Mouse (Mus musculus) neural tube, embryonic 12.5 days (tissue): ENCODE measurements around the gene Nsd2. TPM values are rescaled to one million over a fixed set of nuclear protein-coding genes. Genes with fewer than 3 reads are reported as not detected.
"Not testable (repeated sequence)": the region's sequence is repeated elsewhere in the genome, so short reads cannot be mapped to it uniquely, and the experiment has no call there.

Experiments
- ATAC-seq: fragments of 200-750 bp; cut with Nextera tagmentation; 2 replicates; pipeline ENCODE4 v1.8.0; 2017; ENCODE audit warnings: low read depth, mild to moderate bottlenecking, moderate TSS enrichment, moderate library complexity; ENCODE audit not compliant: low FRiP score
- H3K27ac ChIP-seq: fragments of 300-500 bp; sonication (generic); 2 replicates; pipeline ENCODE4 v1.5.1; 2016
- H3K27me3 ChIP-seq: fragments of 300-500 bp; sonication (generic); replicated peaks from 2 replicates; pipeline ENCODE4 v1.6.1; 2016; ENCODE audit warnings: mild to moderate bottlenecking
- H3K36me3 ChIP-seq: fragments of 300-500 bp; sonication (generic); 2 replicates; pipeline ENCODE4 v1.6.1; 2016; ENCODE audit warnings: mild to moderate bottlenecking
- H3K4me1 ChIP-seq: fragments of 300-500 bp; sonication (generic); 2 replicates; pipeline ENCODE4 v1.6.1; 2016
- H3K4me2 ChIP-seq: fragments of 300-500 bp; sonication (generic); replicated peaks from 2 replicates; pipeline ENCODE4 v1.6.1; 2016; ENCODE audit warnings: mild to moderate bottlenecking
- H3K4me3 ChIP-seq: fragments of 300-500 bp; sonication (generic); 2 replicates; pipeline ENCODE4 v1.5.1; 2016
- H3K9ac ChIP-seq: fragments of 300-500 bp; sonication (generic); 2 replicates; pipeline ENCODE4 v1.6.1; 2016; ENCODE audit warnings: mild to moderate bottlenecking
- H3K9me3 ChIP-seq: fragments of 300-500 bp; sonication (generic); 2 replicates; pipeline ENCODE4 v1.6.1; 2016; ENCODE audit warnings: mild to moderate bottlenecking
- WGBS: fragments of 180-500 bp; shearing (Covaris S2); methylation state at CpG from one replicate; pipeline ENCODE4 v1.1.7; 2016; 5-methylcytosine and 5-hydroxymethylcytosine counted together
- microRNA-seq: library from miRNA; unstranded; fragments of <30 nt; microRNA quantifications from one replicate; pipeline ENCODE4, GENCODE M21; 2017
- polyA plus RNA-seq: library from polyadenylated mRNA; unstranded; fragments of >200 nt; fragmentation: Nextera tagmentation; extraction: Ambion mirVana; gene quantifications from 2 replicates; pipeline ENCODE4 v1.2.1, GENCODE M21; 2016

Nsd2 gene
- polyA plus RNA-seq, 1 experiment from 2014 or later: 91.2 TPM

DNA sequence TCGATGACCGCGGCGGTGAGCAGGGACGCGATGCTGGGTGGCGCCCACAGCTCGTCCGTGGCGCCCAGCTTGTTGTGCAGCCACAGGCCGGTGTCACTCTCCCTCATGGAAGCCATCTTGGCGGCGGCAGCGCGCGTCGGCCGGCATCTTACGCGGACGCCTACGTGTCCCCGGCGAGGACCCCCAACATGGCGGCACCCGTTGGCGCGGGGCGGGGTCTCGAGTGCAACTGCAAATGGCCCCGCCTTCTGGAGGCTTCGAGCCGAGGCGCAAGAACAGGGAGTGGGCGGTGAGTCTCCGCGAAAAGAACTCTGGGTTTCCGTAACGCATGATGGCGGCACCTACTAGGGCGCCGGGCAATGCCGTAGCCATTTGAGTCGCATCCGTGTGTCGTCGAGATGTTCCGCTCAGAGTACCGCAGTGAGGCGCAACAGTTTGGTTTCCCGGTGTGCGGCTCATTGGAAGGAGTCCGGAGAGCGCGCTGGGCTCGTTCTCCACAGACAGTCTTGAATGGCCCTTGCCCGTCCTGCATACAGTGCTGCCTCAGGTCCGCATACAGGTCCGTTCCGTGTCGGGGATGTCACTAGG is 115.7 kb downstream of the Nsd2 start, which contains the start of gene Nelfa:
Gene Nelfa (minus strand): TSS at position 294 of the 588 bp plus-strand sequence.
- Histone ChIP-seq H3K4me1 (peaks cover 26% of the 10 kb centered on the region), H3K36me3 (peaks cover 6% of the 10 kb centered on the region), H3K9ac (peak within 1 kb of the TSS; percentile 93), H3K9me3 (0 out of 2 replicates have a peak, but pooled peaks cover 6% of the 10 kb centered on the region), H3K4me2 (peak within 1 kb of the TSS; percentile 66), H3K27me3 (no peaks in the 10 kb centered on the region), H3K27ac (peak within 1 kb of the TSS; percentile 74; the same call in 1 of the 2 replicates), H3K4me3 (peak within 1 kb of the TSS; percentile 83)
- peak; percentile 99 for ATAC-seq
- under 1% methylated on average over 61 of the region's 61 CpGs for WGBS

- peak overlapping the region; percentile 66 for H3K4me2 ChIP-seq
- no peak overlapping the region for H3K9ac ChIP-seq
- peaks cover 6% of the 10 kb centered on the region for H3K36me3 ChIP-seq
- no peaks in the 10 kb centered on the region for H3K27me3 ChIP-seq
- peaks cover 26% of the 10 kb centered on the region for H3K4me1 ChIP-seq
- H3K9me3 ChIP-seq: 0 out of 2 replicates have a peak, but pooled peaks cover 6% of the 10 kb centered on the region
- WGBS: 100% methylated on average over 2 of the region's 2 CpGs
- H3K27ac ChIP-seq: no peak overlapping the region
- no peak overlapping the region for H3K4me3 ChIP-seq
- no peak for ATAC-seq
Observed at GRCm38 (mm10) chr5:33937230-33937629, 116.7 kb downstream of the Nsd2 start.

- Histone ChIP-seq H3K4me3 (no peak overlapping the region), H3K36me3 (peaks cover 2% of the 10 kb centered on the region; the same call in 1 of the 2 replicates), H3K27me3 (no peaks in the 10 kb centered on the region), H3K9me3 (0 out of 2 replicates have a peak, but pooled peaks cover 6% of the 10 kb centered on the region), H3K9ac (no peak overlapping the region), H3K4me1 (peaks cover 26% of the 10 kb centered on the region), H3K27ac (no peak overlapping the region), H3K4me2 (no peak overlapping the region)
- 96% methylated on average over 3 of the region's 3 CpGs for WGBS
- ATAC-seq: no peak
Observed at GRCm38 (mm10) chr5:33938448-33938847, 117.9 kb downstream of the Nsd2 start.

DNA sequence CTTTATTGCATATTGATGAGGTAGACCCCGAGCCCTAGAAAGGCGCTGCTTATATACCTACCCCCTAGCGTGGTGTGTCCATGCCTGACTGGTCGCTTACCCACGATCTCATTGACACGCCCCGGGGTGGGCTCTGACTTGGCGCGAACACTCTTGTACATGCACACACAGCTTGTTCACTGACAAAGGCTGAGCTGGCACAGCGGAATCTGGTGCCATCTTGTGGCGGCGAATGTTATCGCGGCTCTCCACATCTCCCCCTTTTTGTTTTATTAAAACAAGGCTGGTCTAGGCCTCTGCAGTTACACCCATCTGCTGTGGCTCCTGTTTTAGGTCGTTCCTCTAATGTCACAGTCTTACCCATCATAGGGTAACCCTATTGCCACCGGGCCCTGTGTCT is 126.5 kb downstream of the Nsd2 start:
- H3K4me2 ChIP-seq, ATAC-seq, H3K27me3 ChIP-seq, H3K4me3 ChIP-seq, H3K36me3 ChIP-seq, H3K9ac ChIP-seq, H3K27ac ChIP-seq, H3K4me1 ChIP-seq: not testable (repeated sequence)
- H3K9me3 ChIP-seq: 0 out of 2 replicates have a peak, but pooled peaks cover 12% of the 10 kb centered on the region
- WGBS: 85% methylated on average over 16 of the region's 16 CpGs

Small RNA genes within 50 kb of the gene (microRNA-seq; reads per million reads assigned to microRNA genes)
- not detected for gene Mir7024

Other genes starting within 250 kb of the Nsd2 start
- 46.4 and 49.3 TPM in 2 replicates for gene Fam53a, start 191.1 kb upstream of the Nsd2 start, polyA plus RNA-seq
- 0.49 and 0.61 TPM in 2 replicates for gene Gm9903, start 190.8 kb upstream of the Nsd2 start, polyA plus RNA-seq
- 183 and 184 TPM in 2 replicates for gene Slbp, start 168.2 kb upstream of the Nsd2 start, polyA plus RNA-seq
- gene Tacc3, start 162.6 kb upstream of the Nsd2 start, polyA plus RNA-seq: 150 and 160 TPM in 2 replicates
- gene Tmem129, start 162.3 kb upstream of the Nsd2 start, polyA plus RNA-seq: 30.3 and 31.5 TPM in 2 replicates
- 58.5 and 62.5 TPM in 2 replicates for gene Fgfr3, start 99.1 kb upstream of the Nsd2 start, polyA plus RNA-seq
- gene Letm1, start 37.9 kb upstream of the Nsd2 start, polyA plus RNA-seq: 57.2 and 63.6 TPM in 2 replicates
- gene Nelfa, start 115.7 kb downstream of the Nsd2 start, polyA plus RNA-seq: 55.6 and 57.8 TPM in 2 replicates
- gene Gm1673, start 162.7 kb downstream of the Nsd2 start, polyA plus RNA-seq: 384 and 439 TPM in 2 replicates
- gene Nat8l, start 175.3 kb downstream of the Nsd2 start, polyA plus RNA-seq: 3.7 and 4.1 TPM in 2 replicates